Mouse (Mus musculus) CH12.LX (cell line): ENCODE data around the gene Grk4. TPM values are rescaled to one million over a fixed set of nuclear protein-coding genes. Genes with fewer than 3 reads are reported as not detected.

Source experiments
- DNase-seq: peaks from one replicate; pipeline ENCODE4 v3.0.0-alpha.2; 2013; ENCODE audit errors: extremely low read depth
- H3K27ac ChIP-seq: 2 replicates; pipeline ENCODE4 v1.5.1; 2012; ENCODE audit warnings: low read depth, mild to moderate bottlenecking, control low read depth, moderate library complexity; ENCODE audit not compliant: insufficient read depth
- H3K27me3 ChIP-seq: replicated peaks from 2 replicates; pipeline ENCODE3; 2012; ENCODE audit warnings: inconsistent platforms
- H3K36me3 ChIP-seq, 2 experiments: replicated peaks in 1 of 2; 2 replicates each; pipeline versions ENCODE3 to v1.6.1; 2012; ENCODE audit warnings: inconsistent platforms in 1 of 2, low read length in 1 of 2, mild to moderate bottlenecking in 1 of 2, mixed read lengths in 1 of 2, moderate library complexity in 1 of 2; ENCODE audit not compliant: control insufficient read depth in 1 of 2, insufficient read depth in 1 of 2
- H3K4me1 ChIP-seq, 2 experiments: 2 replicates each; pipeline ENCODE4 v1.6.1; 2012; ENCODE audit warnings: inconsistent platforms in 1 of 2, moderate library complexity in 1 of 2; ENCODE audit not compliant: insufficient read depth in 2 of 2, control insufficient read depth in 1 of 2
- H3K4me2 ChIP-seq: 2 replicates; pipeline ENCODE4 v1.6.1; 2012; ENCODE audit warnings: low read depth, mild to moderate bottlenecking, control low read depth; ENCODE audit not compliant: poor library complexity, insufficient read depth, severe bottlenecking
- H3K4me3 ChIP-seq, 3 experiments: fragments of 150-350 bp in 1 of 3; sonication (generic) in 1 of 3; replicated peaks in 1 of 3; 2 replicates each; pipeline versions ENCODE3 to v1.5.1; 2011 to 2012; ENCODE audit warnings: low read depth in 2 of 3, low read length in 2 of 3, mild to moderate bottlenecking in 2 of 3, moderate library complexity in 2 of 3, control low read depth in 1 of 3, improper control_type of control experiment in 1 of 3, inconsistent platforms in 1 of 3, mixed read lengths in 1 of 3; ENCODE audit not compliant: poor library complexity in 1 of 3
- H3K79me2 ChIP-seq: replicated peaks from 2 replicates; pipeline ENCODE4 v1.6.1; 2012; ENCODE audit warnings: mild to moderate bottlenecking, moderate library complexity; ENCODE audit not compliant: control insufficient read depth, poor library complexity, insufficient read depth, severe bottlenecking; ENCODE audit errors: extremely low read depth
- H3K9ac ChIP-seq: 2 replicates; pipeline ENCODE4 v1.6.1; 2012; ENCODE audit warnings: low read depth, mild to moderate bottlenecking, control low read depth, moderate library complexity; ENCODE audit not compliant: insufficient read depth
- H3K9me3 ChIP-seq: replicated peaks from 2 replicates; pipeline ENCODE3; 2012; ENCODE audit warnings: low read length, inconsistent platforms, mixed read lengths
- BHLHE40 ChIP-seq: IDR thresholded peaks from 2 replicates; pipeline ENCODE4 v1.6.1; 2011; ENCODE audit warnings: mild to moderate bottlenecking, low read depth, low read length, improper control_type of control experiment
- CHD2 ChIP-seq: IDR thresholded peaks from 2 replicates; pipeline ENCODE4 v1.6.1; 2011; ENCODE audit warnings: low read length, improper control_type of control experiment
- CTCF ChIP-seq, 2 experiments: IDR thresholded peaks in 1 of 2; conservative IDR thresholded peaks in 1 of 2; 2 replicates each; pipeline ENCODE4 v1.5.1; 2011 to 2012; ENCODE audit warnings: low read depth in 2 of 2, low read length in 2 of 2, improper control_type of control experiment in 1 of 2, inconsistent platforms in 1 of 2, mild to moderate bottlenecking in 1 of 2, moderate library complexity in 1 of 2
- EP300 ChIP-seq: IDR thresholded peaks from 2 replicates; pipeline ENCODE4 v1.6.1; 2011; ENCODE audit warnings: low read length, improper control_type of control experiment
- ETS1 ChIP-seq: conservative IDR thresholded peaks from 2 replicates; pipeline ENCODE4 v1.6.1; 2012; ENCODE audit warnings: low read depth, mild to moderate bottlenecking, inconsistent platforms, low read length, improper control_type of control experiment, moderate library complexity
- GABPA ChIP-seq: IDR thresholded peaks from 2 replicates; pipeline ENCODE4 v1.6.1; 2012; ENCODE audit warnings: low read depth, low read length, improper control_type of control experiment, inconsistent platforms; ENCODE audit not compliant: insufficient replicate concordance
- HCFC1 ChIP-seq: IDR thresholded peaks from 2 replicates; pipeline ENCODE4 v1.6.1; 2012; ENCODE audit warnings: low read depth, mild to moderate bottlenecking, inconsistent platforms, low read length, improper control_type of control experiment
- JUND ChIP-seq: conservative IDR thresholded peaks from 2 replicates; pipeline ENCODE4 v1.6.1; 2011; ENCODE audit warnings: low read depth, low read length, improper control_type of control experiment
- MAFK ChIP-seq: IDR thresholded peaks from 2 replicates; pipeline ENCODE4 v1.6.1; 2011; ENCODE audit warnings: low read length, improper control_type of control experiment; ENCODE audit not compliant: insufficient replicate concordance
- MXI1 ChIP-seq: IDR thresholded peaks from 2 replicates; pipeline ENCODE4 v1.6.1; 2011; ENCODE audit warnings: mild to moderate bottlenecking, low read depth, low read length, improper control_type of control experiment
- MYC ChIP-seq: IDR thresholded peaks from 2 replicates; pipeline ENCODE4 v1.6.1; 2011; ENCODE audit warnings: low read depth, mild to moderate bottlenecking, improper control_type of control experiment, low read length
- POLR2A ChIP-seq: IDR thresholded peaks from 2 replicates; pipeline ENCODE4 v1.6.1; 2011; ENCODE audit warnings: low read depth, mild to moderate bottlenecking, improper control_type of control experiment, low read length
- POLR2AphosphoS2 ChIP-seq: IDR thresholded peaks from 2 replicates; pipeline ENCODE4 v1.6.1; 2011; ENCODE audit warnings: low read depth, low read length, improper control_type of control experiment
- RCOR1 ChIP-seq: conservative IDR thresholded peaks from 2 replicates; pipeline ENCODE4 v1.6.1; 2012; ENCODE audit warnings: low read depth, mild to moderate bottlenecking, inconsistent platforms, low read length, improper control_type of control experiment
- SIN3A ChIP-seq: IDR thresholded peaks from 2 replicates; pipeline ENCODE4 v1.6.1; 2012; ENCODE audit warnings: low read length, improper control_type of control experiment, inconsistent platforms
- SMC3 ChIP-seq: IDR thresholded peaks from 2 replicates; pipeline ENCODE4 v1.6.1; 2011; ENCODE audit warnings: low read depth, low read length, improper control_type of control experiment
- TBP ChIP-seq: conservative IDR thresholded peaks from 2 replicates; pipeline ENCODE4 v1.6.1; 2011; ENCODE audit warnings: low read depth, low read length, improper control_type of control experiment
- TCF12 ChIP-seq: IDR thresholded peaks from 2 replicates; pipeline ENCODE4 v1.6.1; 2014; ENCODE audit warnings: low read depth, mild to moderate bottlenecking, inconsistent platforms, low read length, improper control_type of control experiment
- UBTF ChIP-seq: IDR thresholded peaks from 2 replicates; pipeline ENCODE4 v1.6.1; 2012; ENCODE audit warnings: low read depth, mild to moderate bottlenecking, inconsistent platforms, low read length, improper control_type of control experiment, moderate library complexity
- ZMIZ1 ChIP-seq: IDR thresholded peaks from 2 replicates; pipeline ENCODE4 v1.6.1; 2012; ENCODE audit warnings: low read depth, mild to moderate bottlenecking, inconsistent platforms, low read length, improper control_type of control experiment
- ZNF384 ChIP-seq: IDR thresholded peaks from 2 replicates; pipeline ENCODE4 v1.6.1; 2012; ENCODE audit warnings: low read depth, low read length, improper control_type of control experiment, inconsistent platforms
- dilution Hi-C: fragments of 300-500 bp; cut with MboI; formaldehyde crosslinking; loops from 2 replicates; pipeline ENCODE4 v1.14.3; 2020; ENCODE audit warnings: low sequenced_read_pairs; ENCODE audit not compliant: extremely low pct_unique_long_range_greater_than_20kb, extremely low pct_ligation_motif_present
- in situ Hi-C: fragments of 300-500 bp; cut with MboI; formaldehyde crosslinking; loops from 3 replicates; pipeline ENCODE4 v1.14.3; 2019; ENCODE audit warnings: low sequenced_read_pairs, low pct_ligation_motif_present, low pct_unique_long_range_greater_than_20kb, mixed read lengths
- polyA plus RNA-seq: library from polyadenylated mRNA; unstranded; fragments of >175 nt; gene quantifications from 2 replicates; pipeline ENCODE4 v1.2.1, GENCODE M21; 2012; ENCODE audit warnings: low read depth; ENCODE audit not compliant: insufficient read length
- total RNA-seq, 2 experiments: library from RNA; depleted of rRNA; stranded (reverse); fragments of 300-350 nt in 1 of 2; fragments of >200 nt in 1 of 2; gene quantifications; 2 replicates each; pipeline ENCODE4 v1.2.3; 2012 to 2014

Grk4 gene
- total and polyA plus RNA-seq, 3 experiments: 0.56 to 0.81 (median 0.76) TPM

GRCm38 (mm10) chr5:34714816-34715215 is 54.6 kb downstream of the Grk4 start:
- Histone ChIP-seq H3K27me3 (peaks cover 10% of the 10 kb centered on the region), H3K9ac (no peak overlapping the region), H3K9me3 (no peaks in the 10 kb centered on the region), H3K4me2 (no peak overlapping the region), H3K36me3 (no peaks in the 10 kb centered on the region), H3K4me3 (no peak overlapping the region), H3K27ac (no peak overlapping the region), H3K4me1 (no peaks in the 10 kb centered on the region), H3K79me2 (no peaks in the 10 kb centered on the region)
- in situ Hi-C loops: no loop called here
- dilution Hi-C loops: no loop called here
- TF ChIP-seq TBP (no peak), POLR2A (no peak), SMC3 (no peak), ZMIZ1 (no peak), SIN3A (no peak), HCFC1 (no peak), UBTF (no peak), EP300 (no peak)
- no peak for DNase-seq

DNA sequence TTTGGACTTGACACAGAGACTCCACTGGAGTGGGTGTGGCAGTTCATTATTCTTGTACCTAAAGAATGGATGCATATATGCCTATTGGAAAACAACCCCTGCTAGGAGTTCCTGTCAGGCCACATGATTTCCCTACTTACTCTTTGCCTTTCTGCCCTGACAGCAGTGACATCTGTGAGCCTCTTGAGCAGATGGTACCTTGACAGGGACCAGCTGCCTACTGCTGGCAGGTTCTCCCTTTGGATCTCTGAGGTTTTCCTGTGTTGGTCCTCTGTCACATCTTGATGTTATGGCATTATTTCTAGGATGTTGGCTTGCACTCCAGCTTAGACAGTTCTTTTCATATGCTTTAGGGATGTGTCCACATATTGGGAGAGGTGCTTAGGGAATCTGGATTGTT is 69.0 kb downstream of the Grk4 start:
- Histone ChIP-seq H3K27me3 (no peaks in the 10 kb centered on the region), H3K4me3 (no peak overlapping the region), H3K4me1 (no peaks in the 10 kb centered on the region), H3K27ac (no peak overlapping the region), H3K36me3 (no peaks in the 10 kb centered on the region), H3K4me2 (no peak overlapping the region), H3K9me3 (no peaks in the 10 kb centered on the region), H3K79me2 (no peaks in the 10 kb centered on the region), H3K9ac (no peak overlapping the region)
- dilution Hi-C loops: no loop called here
- in situ Hi-C loops: no loop called here
- no peak for DNase-seq
- TF ChIP-seq RCOR1 (no peak), JUND (no peak), GABPA (no peak), EP300 (no peak), BHLHE40 (no peak), UBTF (no peak), TCF12 (no peak), CTCF (conservative IDR thresholded peaks at IDR 0.05 in 1 of 2, IDR thresholded peaks at IDR 0.05 in 1 of 2; ENCODE audit: low read depth in 2 of 2, low read length in 2 of 2) (no peak), MYC (no peak), POLR2AphosphoS2 (no peak), TBP (no peak), CHD2 (no peak), ETS1 (no peak), HCFC1 (no peak), ZNF384 (no peak), MAFK (no peak), MXI1 (no peak)
